In genomic region chr6:38550250-38551061, GRCm38 (mm10) we compare ENCODE assay signal across 8 mouse cellular contexts. TPM values are rescaled to one million over a fixed set of nuclear protein-coding genes. Genes with fewer than 3 reads are reported as not detected.
DNase-seq lines count a peak whose midpoint lies in the region; ATAC-seq lines count a peak whose summit lies in the region.

No protein-coding gene starts in this region.

- DNase-seq in ovary, postnatal 36 days (ENCODE audit: low spot score) = peak; percentile 76
- no peak for DNase-seq in ovary, postnatal 14 days (ENCODE audit: low spot score)
- peak; percentile 90 for DNase-seq in adrenal gland, adult 2 months
- peak; percentile 62 for DNase-seq in fibroblast of lung, adult 2 months (ENCODE audit: low read depth)
- peak; percentile 87 to 88 for DNase-seq in heart, postnatal 10 days
- DNase-seq in midbrain, embryonic 11.5 days (ENCODE audit: low spot score, missing footprints) = peak; percentile 98
- peak; percentile 83 for DNase-seq in testis, postnatal 14 days (ENCODE audit: low spot score)

- peak overlapping the region; percentile 84 for H3K9ac ChIP-seq in limb, embryonic 12.5 days (replicated peaks)
- H3K9ac ChIP-seq in midbrain, embryonic 11.5 days (ENCODE audit: low read length) = peak overlapping the region; percentile 89

- H3K27me3 ChIP-seq in limb, embryonic 12.5 days = no peaks in the 10 kb centered on the region
- no peaks in the 10 kb centered on the region for H3K27me3 ChIP-seq in midbrain, embryonic 11.5 days (ENCODE audit: control insufficient read depth, insufficient read depth, low read length)

- ATAC-seq in limb, embryonic 12.5 days (ENCODE audit: insufficient number of reproducible peaks, insufficient read depth, low FRiP score, low TSS enrichment, low read depth) = 0 out of 2 replicates have a peak, but pooled peaks have one; percentile 7
- peak; percentile 14; the same call in 1 of the 2 replicates for ATAC-seq in midbrain, embryonic 11.5 days (ENCODE audit: low FRiP score)

- H3K4me3 ChIP-seq in limb, embryonic 12.5 days (replicated peaks) = peak overlapping the region; percentile 77
- peak overlapping the region; percentile 78 for H3K4me3 ChIP-seq in midbrain, embryonic 11.5 days (ENCODE audit: low read depth, low read length)

- WGBS in limb, embryonic 12.5 days = 10% methylated on average over 28 of the region's 28 CpGs
- 8% methylated on average over 28 of the region's 28 CpGs for WGBS in midbrain, embryonic 11.5 days

- peaks cover 6% of the 10 kb centered on the region for H3K4me1 ChIP-seq in limb, embryonic 12.5 days (replicated peaks)
- H3K4me1 ChIP-seq in midbrain, embryonic 11.5 days (ENCODE audit: control insufficient read depth, insufficient read depth, low read length) = peaks cover 5% of the 10 kb centered on the region; the same call in 1 of the 2 replicates

- H3K4me2 ChIP-seq in limb, embryonic 12.5 days = peak overlapping the region; percentile 66
- H3K4me2 ChIP-seq in midbrain, embryonic 11.5 days = peak overlapping the region; percentile 77

- peaks cover 8% of the 10 kb centered on the region for H3K36me3 ChIP-seq in limb, embryonic 12.5 days
- H3K36me3 ChIP-seq in midbrain, embryonic 11.5 days (ENCODE audit: control insufficient read depth, insufficient read depth, low read length) = no peaks in the 10 kb centered on the region

- intact Hi-C loops in heart, postnatal 10 days (cut with DNase I) = loop anchor here (1.0 kb wide), 1 partner anchor 16 kb away; no protein-coding TSS in a partner anchor

- H3K9me3 ChIP-seq in limb, embryonic 12.5 days = no peaks in the 10 kb centered on the region
- H3K9me3 ChIP-seq in midbrain, embryonic 11.5 days (ENCODE audit: control insufficient read depth, low read length) = no peaks in the 10 kb centered on the region

- peak overlapping the region; percentile 99 for H3K27ac ChIP-seq in limb, embryonic 12.5 days
- H3K27ac ChIP-seq in midbrain, embryonic 11.5 days (ENCODE audit: low read depth, low read length) = peak overlapping the region; percentile 97

RNA-seq across cellular contexts. Expression of gene Luc7l2, which starts 0.7 kb away (rescaled TPM):
- 100 to 1,000 TPM; 121 to 164 TPM for total RNA-seq in adrenal gland, adult 2 months (2021)
- polyA plus RNA-seq in adrenal gland, adult 2 months (2012; rRNA removed) = 34.1 and 34.9 TPM in 2 replicates
- total RNA-seq in heart, postnatal 10 days (2021) = 100 to 1,000 TPM; 125 to 128 TPM
- polyA plus RNA-seq in limb, embryonic 12.5 days (2016; fragmentation: Nextera tagmentation; extraction: Ambion mirVana) = 52.8 and 58.2 TPM in 2 replicates
- polyA plus RNA-seq in midbrain, embryonic 11.5 days (2014; fragmentation: Nextera tagmentation; extraction: Ambion mirVana) = 34.7 and 40.4 TPM in 2 replicates

RNA-seq across cellular contexts. Expression of gene Fmc1, which starts 17.2 kb away (rescaled TPM):
- total RNA-seq in adrenal gland, adult 2 months (2021) = 100 to 1,000 TPM in 1 of 2 experiments, 10 to 100 TPM in 1; 82.5 to 132 TPM
- 564 and 655 TPM in 2 replicates for polyA plus RNA-seq in adrenal gland, adult 2 months (2012; rRNA removed)
- total RNA-seq in heart, postnatal 10 days (2021) = 100 to 1,000 TPM; 217 to 225 TPM
- 99.0 and 103 TPM in 2 replicates for polyA plus RNA-seq in limb, embryonic 12.5 days (2016; fragmentation: Nextera tagmentation; extraction: Ambion mirVana)
- polyA plus RNA-seq in midbrain, embryonic 11.5 days (2014; fragmentation: Nextera tagmentation; extraction: Ambion mirVana) = 128 and 131 TPM in 2 replicates
